Mouse (Mus musculus) spleen, postnatal 10 days (tissue): Measurements from ENCODE around the gene Gp1ba.

ENCODE experiments used
- DNase-seq, 2 experiments: peaks; one replicate each; pipeline ENCODE4 v3.0.0; 2021 to 2022; ENCODE audit warnings: low spot score in 2 of 2

The Gp1ba gene

GRCm38 (mm10) chr11:70638714-70639278 lies at the start of gene Gp1ba:
Gp1ba (plus strand) TSS chr11:70639122.
- DNase-seq = no peak

- no peak for DNase-seq
These were observed 47.2 kb upstream of the Gp1ba start for GRCm38 (mm10) chr11:70591733-70592132.

GRCm38 (mm10) chr11:70594253-70594989 lies 44.5 kb upstream of the Gp1ba start:
- DNase-seq = no peak

GRCm38 (mm10) chr11:70595638-70596037 lies 43.3 kb upstream of the Gp1ba start:
- no peak for DNase-seq

GRCm38 (mm10) chr11:70596094-70596493 lies 42.8 kb upstream of the Gp1ba start:
- DNase-seq = no peak

GRCm38 (mm10) chr11:70597301-70597700 lies 41.6 kb upstream of the Gp1ba start:
- no peak for DNase-seq

GRCm38 (mm10) chr11:70598451-70598953 lies 40.4 kb upstream of the Gp1ba start:
- DNase-seq = no peak

GRCm38 (mm10) chr11:70605024-70605566 lies 33.8 kb upstream of the Gp1ba start:
- peak; percentile 54 to 79 for DNase-seq

GRCm38 (mm10) chr11:70606717-70607116 lies 32.2 kb upstream of the Gp1ba start:
- DNase-seq = no peak

GRCm38 (mm10) chr11:70607611-70608010 lies 31.3 kb upstream of the Gp1ba start:
- DNase-seq = no peak

- peak; percentile 14 to 72 for DNase-seq
These were observed 30.4 kb upstream of the Gp1ba start for GRCm38 (mm10) chr11:70608381-70609066.

- DNase-seq = no peak
These were observed 28.2 kb upstream of the Gp1ba start for GRCm38 (mm10) chr11:70610752-70611151.

- no peak for DNase-seq
These were observed 26.4 kb upstream of the Gp1ba start for GRCm38 (mm10) chr11:70612505-70612904.

- peak; percentile 48 to 79 for DNase-seq
These were observed 23.8 kb upstream of the Gp1ba start for GRCm38 (mm10) chr11:70615074-70615473.

GRCm38 (mm10) chr11:70615516-70616093 lies 23.3 kb upstream of the Gp1ba start, which contains the start of gene 4930544D05Rik:
4930544D05Rik (plus strand) TSS chr11:70615848.
- no peak for DNase-seq

- no peak for DNase-seq
These were observed 19.8 kb upstream of the Gp1ba start, which contains the start of gene Chrne for GRCm38 (mm10) chr11:70619101-70619500. Chrne (minus strand) TSS chr11:70619216.

- no peak for DNase-seq
These were observed 16.7 kb upstream of the Gp1ba start for GRCm38 (mm10) chr11:70621972-70622814.

- DNase-seq = no peak
These were observed 15.7 kb upstream of the Gp1ba start for GRCm38 (mm10) chr11:70623053-70623742.

- DNase-seq = peak; percentile 49 to 83
These were observed 13.4 kb upstream of the Gp1ba start for GRCm38 (mm10) chr11:70625473-70625872.

- DNase-seq = no peak
These were observed 12.0 kb upstream of the Gp1ba start for GRCm38 (mm10) chr11:70626877-70627276.
